Mouse (Mus musculus) hindbrain, postnatal 0 days (tissue): Measurements from ENCODE around the gene Enc1. TPM values are rescaled to one million over a fixed set of nuclear protein-coding genes. Genes with fewer than 3 reads are reported as not detected.

Experiments
- ATAC-seq: fragments of 200-750 bp; cut with Nextera tagmentation; 2 replicates; pipeline ENCODE4 v1.8.0; 2017; ENCODE audit warnings: mild to moderate bottlenecking, moderate TSS enrichment, moderate library complexity
- DNase-seq: peaks from one replicate; pipeline ENCODE4 v3.0.0-alpha.2; 2015; ENCODE audit warnings: low spot score
- H3K27ac ChIP-seq: fragments of 300-500 bp; sonication (generic); 2 replicates; pipeline ENCODE4 v1.5.1; 2014; ENCODE audit warnings: mild to moderate bottlenecking
- H3K27me3 ChIP-seq: fragments of 300-500 bp; sonication (generic); 2 replicates; pipeline ENCODE4 v1.6.1; 2014; ENCODE audit warnings: low read length, mixed read lengths; ENCODE audit not compliant: insufficient read depth
- H3K36me3 ChIP-seq: fragments of 300-500 bp; sonication (generic); 2 replicates; pipeline ENCODE4 v1.6.1; 2014; ENCODE audit warnings: low read length, mixed read lengths; ENCODE audit not compliant: insufficient read depth
- H3K4me1 ChIP-seq: fragments of 300-500 bp; sonication (generic); 2 replicates; pipeline ENCODE4 v1.6.1; 2014; ENCODE audit warnings: antibody characterized with exemption, low read length, mixed read lengths; ENCODE audit not compliant: insufficient read depth
- H3K4me2 ChIP-seq: fragments of 300-500 bp; sonication (generic); 2 replicates; pipeline ENCODE4 v1.6.1; 2014; ENCODE audit warnings: low read depth, mild to moderate bottlenecking, low read length, moderate library complexity, mixed read lengths
- H3K4me3 ChIP-seq: fragments of 300-500 bp; sonication (generic); 2 replicates; pipeline ENCODE4 v1.5.1; 2014; ENCODE audit warnings: low read length
- H3K9ac ChIP-seq: fragments of 300-500 bp; sonication (generic); replicated peaks from 2 replicates; pipeline ENCODE4 v1.6.1; 2014; ENCODE audit warnings: mild to moderate bottlenecking, low read length, moderate library complexity, mixed read lengths
- H3K9me3 ChIP-seq: fragments of 300-500 bp; sonication (generic); 2 replicates; pipeline ENCODE4 v1.6.1; 2016; ENCODE audit warnings: low read length, mixed read lengths
- CTCF ChIP-seq: IDR thresholded peaks from 2 replicates; pipeline ENCODE4 v1.5.1; 2016; ENCODE audit warnings: antibody characterized with exemption, control low read depth, low read depth
- WGBS: fragments of 180-500 bp; shearing (Covaris S2); extraction: QIAGEN DNeasy Blood & Tissue Kit; methylation state at CpG from one replicate; pipeline ENCODE4 v1.1.7; 2014; 5-methylcytosine and 5-hydroxymethylcytosine counted together
- polyA plus RNA-seq: library from polyadenylated mRNA; unstranded; fragments of >200 nt; fragmentation: Nextera tagmentation; extraction: Ambion mirVana; gene quantifications from 2 replicates; pipeline ENCODE4 v1.2.1, GENCODE M21; 2015
- total RNA-seq: library from RNA; depleted of rRNA; stranded (reverse); fragments of >200 nt; gene quantifications from 2 replicates; pipeline ENCODE4 v1.2.3, GENCODE M21; 2014

The Enc1 gene
- total and polyA plus RNA-seq, 2 experiments from 2014 or later: 33.3 to 179 TPM

DNA sequence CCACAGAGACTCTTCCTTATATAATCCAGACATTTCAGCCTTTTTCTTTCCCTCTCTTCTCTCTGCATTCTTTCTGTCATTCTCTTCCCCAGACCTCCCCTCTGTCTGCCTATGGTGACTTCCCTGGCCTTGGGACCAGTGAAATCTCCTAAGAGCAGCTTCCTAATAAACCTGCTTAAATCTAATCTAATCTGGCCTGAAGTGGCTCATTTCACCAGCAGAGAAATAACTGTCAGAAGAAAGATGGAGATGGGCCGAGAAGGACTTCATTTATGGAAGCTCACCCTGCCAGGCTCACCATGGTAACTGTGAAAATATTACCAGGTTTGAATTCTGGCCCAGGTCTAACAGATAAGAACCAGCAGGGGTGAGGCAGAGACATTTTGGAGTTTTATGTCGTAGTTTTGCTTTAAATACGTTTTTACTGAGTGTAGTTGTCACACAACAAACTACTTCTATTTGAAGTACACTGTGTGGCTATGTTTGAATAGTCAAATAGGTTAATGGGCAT, 32.4 kb upstream of the Enc1 start:
- no peak overlapping the region for H3K4me3 ChIP-seq
- no peak overlapping the region for H3K9ac ChIP-seq
- H3K9me3 ChIP-seq: no peaks in the 10 kb centered on the region
- no peaks in the 10 kb centered on the region for H3K36me3 ChIP-seq
- DNase-seq (no peak), ATAC-seq (no peak)
- H3K4me2 ChIP-seq: no peak overlapping the region
- no peak overlapping the region for H3K27ac ChIP-seq
- no peak for TF ChIP-seq CTCF
- H3K27me3 ChIP-seq: no peaks in the 10 kb centered on the region
- WGBS: 55% methylated on average over 3 of the region's 3 CpGs
- no peaks in the 10 kb centered on the region for H3K4me1 ChIP-seq

DNA sequence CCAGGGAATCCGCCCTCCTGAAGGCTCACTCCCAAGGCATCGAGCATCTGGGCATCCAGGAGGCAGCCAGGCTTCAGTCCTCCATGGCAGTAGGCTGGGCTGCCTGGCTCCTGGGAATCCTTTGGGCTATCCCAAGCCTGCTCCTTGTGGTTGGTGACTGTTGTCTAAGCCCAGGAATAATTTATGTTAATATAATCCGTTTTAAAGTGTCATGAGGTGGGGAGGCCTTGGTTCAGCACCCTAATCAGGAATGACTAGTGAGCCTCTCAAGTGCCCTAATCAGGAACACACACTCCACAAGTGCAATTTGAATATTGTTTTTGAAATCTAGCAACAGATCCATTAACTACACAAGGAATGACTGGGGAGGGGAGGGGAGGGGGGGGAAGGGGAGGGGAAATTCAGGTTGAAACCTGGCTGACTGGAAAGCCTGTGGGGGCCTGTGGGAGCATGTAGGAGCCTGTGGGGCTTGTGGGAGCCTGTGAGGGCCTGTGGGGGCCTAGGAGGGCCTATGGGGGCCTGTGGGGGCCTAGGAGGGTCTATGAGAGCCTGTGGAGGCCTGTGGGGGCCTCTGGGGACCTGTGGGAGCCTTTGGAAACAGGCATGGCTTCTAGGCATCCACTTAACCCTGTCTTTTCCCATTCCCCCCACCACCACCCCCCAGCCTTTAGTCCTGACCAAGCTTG, 26.2 kb upstream of the Enc1 start:
- no peaks in the 10 kb centered on the region for H3K9me3 ChIP-seq
- 56% methylated on average over 3 of the region's 3 CpGs for WGBS
- TF ChIP-seq CTCF: no peak
- no peaks in the 10 kb centered on the region for H3K4me1 ChIP-seq
- no peak overlapping the region for H3K4me2 ChIP-seq
- H3K9ac ChIP-seq: no peak overlapping the region
- H3K27me3 ChIP-seq: no peaks in the 10 kb centered on the region
- no peaks in the 10 kb centered on the region for H3K36me3 ChIP-seq
- no peak for DNase-seq
- no peak overlapping the region for H3K4me3 ChIP-seq
- no peak overlapping the region for H3K27ac ChIP-seq
- no peak for ATAC-seq

DNA sequence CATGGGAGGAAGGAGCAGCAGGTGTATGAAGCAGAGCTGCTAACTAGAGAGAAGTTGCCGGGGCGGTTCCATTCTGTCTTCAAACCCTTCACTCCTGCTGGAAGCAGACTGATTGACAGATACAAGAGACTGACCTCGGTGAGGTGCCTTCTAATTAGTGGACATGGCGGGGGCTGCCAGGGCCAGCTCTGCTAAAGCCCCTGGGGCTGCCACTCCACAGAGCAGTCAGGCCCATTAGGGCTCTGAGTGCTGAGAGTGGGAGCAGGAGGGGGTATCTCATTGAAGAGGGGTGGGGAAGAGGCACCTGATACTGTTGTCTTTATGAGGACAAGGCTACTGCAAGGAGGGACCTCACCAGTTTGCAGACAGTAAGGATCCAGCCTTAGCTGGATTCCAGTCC, 25.3 kb upstream of the Enc1 start:
- Histone ChIP-seq H3K27me3 (no peaks in the 10 kb centered on the region), H3K4me1 (no peaks in the 10 kb centered on the region), H3K27ac (no peak overlapping the region), H3K36me3 (no peaks in the 10 kb centered on the region), H3K9ac (no peak overlapping the region), H3K4me2 (no peak overlapping the region), H3K4me3 (no peak overlapping the region), H3K9me3 (no peaks in the 10 kb centered on the region)
- WGBS: 37% methylated on average over 4 of the region's 4 CpGs
- TF ChIP-seq CTCF: no peak
- DNase-seq: no peak
- ATAC-seq: no peak

DNA sequence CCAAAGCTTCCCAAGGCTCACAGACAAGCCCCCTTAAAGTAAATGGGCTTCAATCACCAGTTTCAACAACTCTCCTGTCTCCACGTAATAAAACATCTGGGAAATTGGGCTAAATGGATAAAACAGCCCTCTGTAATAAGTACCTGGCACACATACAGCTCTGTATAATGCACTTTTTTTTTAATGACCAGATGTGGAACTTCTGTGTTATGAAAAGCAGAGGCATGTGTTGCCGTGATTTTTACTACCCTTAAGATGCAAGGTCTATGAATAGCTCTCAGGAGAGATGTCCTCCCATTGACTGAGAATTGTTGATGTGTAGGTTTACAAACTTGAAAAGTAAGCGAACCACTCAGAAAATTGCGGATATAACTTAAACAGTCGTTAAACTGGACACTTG, 24.7 kb upstream of the Enc1 start:
- DNase-seq (no peak), ATAC-seq (no peak)
- H3K4me2 ChIP-seq: no peak overlapping the region
- H3K36me3 ChIP-seq: no peaks in the 10 kb centered on the region
- WGBS: 84% methylated on average over 5 of the region's 5 CpGs
- no peaks in the 10 kb centered on the region for H3K9me3 ChIP-seq
- no peaks in the 10 kb centered on the region for H3K27me3 ChIP-seq
- TF ChIP-seq CTCF: no peak
- no peak overlapping the region for H3K27ac ChIP-seq
- no peak overlapping the region for H3K9ac ChIP-seq
- H3K4me1 ChIP-seq: no peaks in the 10 kb centered on the region
- no peak overlapping the region for H3K4me3 ChIP-seq

DNA sequence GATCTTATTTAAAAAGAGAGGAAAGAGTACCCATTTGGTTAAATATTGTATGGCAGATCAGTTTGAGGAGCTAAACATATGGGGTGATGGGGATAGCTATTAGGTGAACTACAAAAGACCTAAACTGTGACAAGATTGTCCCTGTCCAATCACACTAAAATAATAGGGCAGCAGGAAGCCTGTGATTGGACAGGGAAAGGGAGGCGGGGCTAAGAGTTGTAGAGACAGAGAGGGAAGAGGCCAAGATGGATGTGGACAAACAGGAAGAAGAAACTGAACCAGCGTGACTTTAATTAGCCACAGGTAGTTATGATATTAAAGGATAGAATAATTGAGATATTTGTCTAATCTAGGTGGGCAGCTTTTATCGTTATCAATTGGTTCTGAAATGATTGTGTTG, 20.9 kb upstream of the Enc1 start:
- ATAC-seq: no peak
- no peaks in the 10 kb centered on the region for H3K27me3 ChIP-seq
- TF ChIP-seq CTCF: no peak

DNA sequence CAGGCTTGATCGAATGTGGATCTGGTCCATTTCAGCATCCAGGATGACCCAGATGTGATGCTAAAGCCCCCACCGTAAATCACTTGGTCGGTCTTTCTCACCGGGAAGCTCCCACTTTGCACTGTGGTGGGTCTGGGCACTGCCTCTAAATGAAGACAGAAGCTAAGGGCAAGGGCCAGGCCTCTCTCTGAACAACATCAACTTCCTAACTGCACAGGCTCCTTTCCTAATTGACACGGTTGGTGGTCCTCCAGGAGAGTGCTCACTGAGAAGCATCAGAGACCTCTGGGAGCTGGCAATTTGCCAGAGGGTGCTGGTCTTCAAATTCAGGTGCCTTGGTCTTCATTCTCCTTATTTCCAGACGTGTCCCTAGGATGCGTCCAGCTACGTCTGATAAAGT, 17.0 kb upstream of the Enc1 start:
- Histone ChIP-seq H3K9ac (no peak overlapping the region), H3K27ac (no peak overlapping the region), H3K4me1 (no peaks in the 10 kb centered on the region), H3K9me3 (no peaks in the 10 kb centered on the region), H3K4me2 (no peak overlapping the region), H3K36me3 (no peaks in the 10 kb centered on the region), H3K4me3 (no peak overlapping the region), H3K27me3 (no peaks in the 10 kb centered on the region)
- DNase-seq (no peak), ATAC-seq (no peak)
- no peak for TF ChIP-seq CTCF
- WGBS: 82% methylated on average over 8 of the region's 8 CpGs

More for the DNA sequence above, 20.9 kb upstream of the Enc1 start:
- H3K36me3 ChIP-seq: no peaks in the 10 kb centered on the region
- H3K4me1 ChIP-seq: no peaks in the 10 kb centered on the region
- no peak overlapping the region for H3K4me2 ChIP-seq
- no peak overlapping the region for H3K4me3 ChIP-seq
- no peak overlapping the region for H3K27ac ChIP-seq
- no peaks in the 10 kb centered on the region for H3K9me3 ChIP-seq
- no peak overlapping the region for H3K9ac ChIP-seq
- WGBS: 92% methylated on average over 3 of the region's 3 CpGs
- DNase-seq: no peak

DNA sequence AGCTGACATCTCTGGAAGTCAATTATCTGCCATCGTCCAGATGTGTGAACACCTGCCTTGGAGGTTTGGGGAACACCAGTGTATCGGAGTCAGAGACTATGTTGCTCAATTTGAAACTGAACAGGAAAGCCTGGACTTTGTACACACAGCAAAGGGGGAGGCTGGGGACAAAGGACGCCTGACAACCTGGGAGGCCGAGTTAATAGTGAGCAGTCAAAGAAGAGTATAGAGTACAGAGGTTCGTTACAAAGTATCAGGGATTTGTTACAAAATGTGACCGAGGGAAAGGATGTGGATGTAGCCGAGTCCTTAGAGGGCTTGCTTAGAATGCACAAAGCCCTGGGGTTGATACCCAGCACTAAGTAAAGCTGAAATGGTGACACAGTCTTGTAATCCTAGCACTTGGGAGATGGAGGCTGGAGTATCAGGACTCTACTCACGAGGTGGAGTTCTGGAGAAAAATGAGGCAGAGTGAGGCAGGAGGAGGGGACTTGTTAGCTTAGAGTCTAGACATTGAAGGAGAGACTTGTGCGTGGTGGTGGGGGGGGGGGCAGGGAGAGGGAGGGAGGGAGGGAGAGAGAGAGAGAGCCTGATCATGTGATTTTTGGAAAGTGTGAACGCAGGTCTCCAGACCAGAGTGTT, 16.4 kb upstream of the Enc1 start:
- WGBS: 80% methylated on average over 10 of the region's 10 CpGs
- Histone ChIP-seq H3K4me1 (no peaks in the 10 kb centered on the region), H3K4me2 (no peak overlapping the region), H3K9me3 (no peaks in the 10 kb centered on the region), H3K9ac (no peak overlapping the region), H3K36me3 (no peaks in the 10 kb centered on the region), H3K4me3 (no peak overlapping the region), H3K27ac (no peak overlapping the region), H3K27me3 (no peaks in the 10 kb centered on the region)
- DNase-seq (no peak), ATAC-seq (no peak)
- TF ChIP-seq CTCF: no peak
